Mouse (Mus musculus) brain, embryonic 14.5 days (tissue): ENCODE measurements around the gene Ghsr.

Experiments
- CTCF ChIP-seq: fragments of 200-500 bp; IDR thresholded peaks from 2 replicates; pipeline ENCODE4 v1.5.1; 2012; ENCODE audit warnings: inconsistent platforms, mild to moderate bottlenecking, moderate library complexity, borderline replicate concordance; ENCODE audit not compliant: insufficient read depth, insufficient read length; ENCODE audit errors: extremely low read depth
- POLR2A ChIP-seq: fragments of 200-500 bp; IDR thresholded peaks from 2 replicates; pipeline ENCODE4 v1.6.1; 2012; ENCODE audit warnings: mild to moderate bottlenecking, inconsistent platforms, borderline replicate concordance; ENCODE audit not compliant: poor library complexity, insufficient read depth, insufficient read length, severe bottlenecking; ENCODE audit errors: extremely low read depth

- TF ChIP-seq POLR2A (no peak), CTCF (no peak)
Observed at GRCm38 (mm10) chr3:27427406-27427805, 56.3 kb downstream of the Ghsr start.
